In the genomic region with DNA sequence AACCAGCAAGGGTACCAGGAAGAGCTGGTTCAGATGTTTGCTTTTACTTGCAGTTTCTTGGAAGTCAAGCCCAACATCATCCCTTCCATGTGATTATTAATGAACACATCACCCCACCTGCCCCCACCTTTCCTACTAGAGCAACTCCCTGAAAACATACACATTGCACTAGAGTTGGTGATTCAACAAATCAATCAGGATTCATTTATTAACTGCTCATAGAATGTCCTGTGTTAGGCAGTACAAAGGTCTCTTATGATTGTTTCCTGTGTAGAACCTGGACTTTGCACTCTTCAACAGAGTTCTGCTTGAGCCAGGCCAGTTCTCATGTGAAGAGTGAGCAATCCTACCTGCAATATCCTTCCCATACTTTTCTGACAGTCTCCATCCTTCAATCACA, we compare ENCODE assay signal across 37 mouse cellular contexts. TPM values are rescaled to one million over a fixed set of nuclear protein-coding genes. Genes with fewer than 3 reads are reported as not detected.
DNase-seq lines count a peak whose midpoint lies in the region; ATAC-seq and TF ChIP-seq lines count a peak whose summit lies in the region.
"Had no signal": no experiment of that assay in that cellular context is flagged by ENCODE, and none has a peak within 500 bp of the region (broad histone marks: within the 10 kb centered on the region; RNA-seq: fewer than 3 reads in every experiment).

No protein-coding gene starts in this region.

- H3K4me3 ChIP-seq in heart, embryonic 16.5 days (ENCODE audit: low read length), result no peak overlapping the region
- H3K4me3 ChIP-seq in liver, embryonic 16.5 days (ENCODE audit: low read depth, low read length), result no peak overlapping the region
- no peak overlapping the region for H3K4me3 ChIP-seq in liver, embryonic 12.5 days
- H3K4me3 ChIP-seq in stomach, postnatal 0 days (ENCODE audit: low read depth, low read length), result no peak overlapping the region
- H3K4me3 ChIP-seq: embryonic facial prominence, embryonic 13.5 days; forebrain, embryonic 12.5 days; heart, embryonic 13.5 days; hindbrain, embryonic 10.5 days; kidney, embryonic 15.5 days; limb, embryonic 10.5 days; limb, embryonic 15.5 days; midbrain, embryonic 12.5 days; myocyte; neural tube, embryonic 12.5 days had no signal

- H3K27me3 ChIP-seq in heart, embryonic 16.5 days (ENCODE audit: control insufficient read depth, insufficient read depth, low read length), result no peaks in the 10 kb centered on the region
- H3K27me3 ChIP-seq in liver, embryonic 16.5 days (ENCODE audit: control insufficient read depth, insufficient read depth, low read depth, low read length), result no peaks in the 10 kb centered on the region
- no peaks in the 10 kb centered on the region for H3K27me3 ChIP-seq in liver, embryonic 12.5 days (replicated peaks)
- H3K27me3 ChIP-seq in stomach, postnatal 0 days (ENCODE audit: control insufficient read depth, insufficient read depth, low read length), result no peaks in the 10 kb centered on the region
- H3K27me3 ChIP-seq: embryonic facial prominence, embryonic 13.5 days; forebrain, embryonic 12.5 days; heart, embryonic 13.5 days; kidney, embryonic 15.5 days; limb, embryonic 15.5 days; midbrain, embryonic 12.5 days; neural tube, embryonic 12.5 days; Patski had no signal

- no peaks in the 10 kb centered on the region for H3K36me3 ChIP-seq in heart, embryonic 16.5 days (ENCODE audit: control insufficient read depth, insufficient read depth)
- H3K36me3 ChIP-seq in liver, embryonic 16.5 days (ENCODE audit: control insufficient read depth, insufficient read depth), result no peaks in the 10 kb centered on the region
- no peaks in the 10 kb centered on the region for H3K36me3 ChIP-seq in liver, embryonic 12.5 days
- H3K36me3 ChIP-seq in stomach, postnatal 0 days (ENCODE audit: control insufficient read depth, insufficient read depth, low read length), result no peaks in the 10 kb centered on the region
- H3K36me3 ChIP-seq: embryonic facial prominence, embryonic 13.5 days; forebrain, embryonic 12.5 days; heart, embryonic 13.5 days; hindbrain, embryonic 10.5 days; kidney, embryonic 15.5 days; limb, embryonic 10.5 days; limb, embryonic 15.5 days; midbrain, embryonic 12.5 days; neural tube, embryonic 12.5 days had no signal

- H3K9me3 ChIP-seq in heart, embryonic 16.5 days (replicated peaks; ENCODE audit: control insufficient read depth, low read length), result no peaks in the 10 kb centered on the region
- no peaks in the 10 kb centered on the region for H3K9me3 ChIP-seq in liver, embryonic 16.5 days (replicated peaks; ENCODE audit: control insufficient read depth, low read length)
- no peaks in the 10 kb centered on the region for H3K9me3 ChIP-seq in liver, embryonic 12.5 days (replicated peaks)
- no peaks in the 10 kb centered on the region for H3K9me3 ChIP-seq in stomach, postnatal 0 days (ENCODE audit: control insufficient read depth, low read length)
- H3K9me3 ChIP-seq: embryonic facial prominence, embryonic 13.5 days; forebrain, embryonic 12.5 days; heart, embryonic 13.5 days; hindbrain, embryonic 10.5 days; kidney, embryonic 15.5 days; limb, embryonic 10.5 days; limb, embryonic 15.5 days; midbrain, embryonic 12.5 days; neural tube, embryonic 12.5 days had no signal

- no peak for TF ChIP-seq EP300 in stomach, postnatal 0 days (optimal IDR thresholded peaks at IDR 0.05)

- DNase-seq in heart, adult 8-10 months (ENCODE audit: low spot score), result no peak
- DNase-seq in large intestine, adult 2 months (ENCODE audit: low read depth, low spot score), result peak; percentile 44
- peak; percentile 66 for DNase-seq in stomach, postnatal 0 days (ENCODE audit: low spot score)
- DNase-seq in gastrocnemius, postnatal 10 days, result no peak
- DNase-seq in thymus, postnatal 0 days (ENCODE audit: low spot score), result no peak
- DNase-seq: adrenal gland, postnatal 10 days; cerebellum, adult 11 months; cerebellum, adult 9-11 months; embryo, embryonic 11 days; gastrocnemius, postnatal 25 days; heart, adult 18-20 months; heart, postnatal 14 days; kidney, postnatal 36 days; layer of hippocampus, postnatal 36 days; lung, embryonic 14.5 days; thymus, adult 18-20 months; thymus, postnatal 36 days had no signal

- TF ChIP-seq CTCF in stomach, postnatal 0 days (IDR thresholded peaks at IDR 0.05; ENCODE audit: low read depth), result no peak

- ATAC-seq in heart, embryonic 16.5 days (replicated peaks; ENCODE audit: extremely low read depth, insufficient read depth, low FRiP score), result no peak
- peak; percentile 72 for ATAC-seq in liver, embryonic 16.5 days (ENCODE audit: low read depth)
- no peak for ATAC-seq in liver, embryonic 12.5 days
- ATAC-seq in stomach, postnatal 0 days (ENCODE audit: low FRiP score, low TSS enrichment), result peak; percentile 96
- ATAC-seq: hindbrain, embryonic 16.5 days; Patski had no signal

- H3K4me1 ChIP-seq in heart, embryonic 16.5 days (ENCODE audit: control insufficient read depth, insufficient read depth, low read length), result peaks cover 15% of the 10 kb centered on the region; the same call in 1 of the 2 replicates
- H3K4me1 ChIP-seq in liver, embryonic 16.5 days (ENCODE audit: control insufficient read depth, low read depth, low read length), result no peaks in the 10 kb centered on the region
- no peaks in the 10 kb centered on the region for H3K4me1 ChIP-seq in liver, embryonic 12.5 days
- H3K4me1 ChIP-seq in stomach, postnatal 0 days (replicated peaks; ENCODE audit: control insufficient read depth, insufficient read depth), result no peaks in the 10 kb centered on the region
- H3K4me1 ChIP-seq: forebrain, embryonic 12.5 days; hindbrain, embryonic 10.5 days; limb, embryonic 10.5 days; midbrain, embryonic 12.5 days; neural tube, embryonic 12.5 days had no signal

- H3K4me2 ChIP-seq in heart, embryonic 16.5 days (ENCODE audit: low read depth, low read length), result no peak overlapping the region
- no peak overlapping the region for H3K4me2 ChIP-seq in liver, embryonic 16.5 days (ENCODE audit: low read depth, low read length)
- no peak overlapping the region for H3K4me2 ChIP-seq in liver, embryonic 12.5 days
- H3K4me2 ChIP-seq in stomach, postnatal 0 days (replicated peaks; ENCODE audit: low read depth), result no peak overlapping the region
- H3K4me2 ChIP-seq: embryonic facial prominence, embryonic 13.5 days; forebrain, embryonic 12.5 days; heart, embryonic 13.5 days; kidney, embryonic 15.5 days; limb, embryonic 15.5 days; lung, embryonic 14.5 days; midbrain, embryonic 12.5 days; neural tube, embryonic 12.5 days had no signal

- H3K9ac ChIP-seq in heart, embryonic 16.5 days (ENCODE audit: low read length), result no peak overlapping the region
- H3K9ac ChIP-seq in liver, embryonic 16.5 days (ENCODE audit: low read depth, low read length), result no peak overlapping the region
- no peak overlapping the region for H3K9ac ChIP-seq in liver, embryonic 12.5 days
- no peak overlapping the region for H3K9ac ChIP-seq in stomach, postnatal 0 days (ENCODE audit: low read length)
- H3K9ac ChIP-seq: embryonic facial prominence, embryonic 13.5 days; forebrain, embryonic 12.5 days; heart, embryonic 13.5 days; kidney, embryonic 15.5 days; limb, embryonic 15.5 days; lung, embryonic 14.5 days; midbrain, embryonic 12.5 days; neural tube, embryonic 12.5 days had no signal

- H3K27ac ChIP-seq in heart, embryonic 16.5 days (ENCODE audit: low read length), result 0 out of 2 replicates have a peak overlapping the region, but pooled peaks have one; percentile 5
- no peak overlapping the region for H3K27ac ChIP-seq in liver, embryonic 16.5 days (ENCODE audit: low read length)
- no peak overlapping the region for H3K27ac ChIP-seq in liver, embryonic 12.5 days
- H3K27ac ChIP-seq in stomach, postnatal 0 days (replicated peaks), result no peak overlapping the region
- H3K27ac ChIP-seq: embryonic facial prominence, embryonic 13.5 days; forebrain, embryonic 12.5 days; hindbrain, embryonic 10.5 days; limb, embryonic 10.5 days; limb, embryonic 15.5 days; midbrain, embryonic 12.5 days; neural tube, embryonic 12.5 days had no signal

RNA-seq across cellular contexts. Expression of a gene that starts 59.8 kb away (rescaled TPM):
- polyA plus RNA-seq in heart, embryonic 16.5 days (2015; fragmentation: Nextera tagmentation; extraction: Ambion mirVana), result 1.6 and 3.5 TPM in 2 replicates
- 1 to 10 TPM in 3 of 4 experiments, under 1 TPM in 1; 0.95 to 2.5 (median 1.5) TPM for total RNA-seq in heart, adult 8-10 months (2022)
- not detected in 2 replicates for polyA plus RNA-seq in liver, embryonic 16.5 days (2015; fragmentation: Nextera tagmentation; extraction: Ambion mirVana)
- not detected in 2 replicates for polyA plus RNA-seq in liver, embryonic 12.5 days (2016; fragmentation: Nextera tagmentation; extraction: Ambion mirVana)
- polyA plus RNA-seq in large intestine, adult 2 months (2012; rRNA removed), result 0.56 and 0.84 TPM in 2 replicates
- polyA plus RNA-seq in stomach, postnatal 0 days (2015; fragmentation: Nextera tagmentation; extraction: Ambion mirVana), result not detected in 2 replicates
- not detected for total RNA-seq in gastrocnemius, postnatal 10 days (2021)
- 11.3 and 12.9 TPM in 2 replicates for polyA plus RNA-seq in thymus, postnatal 0 days (2015; fragmentation: Nextera tagmentation; extraction: Ambion mirVana)
- total RNA-seq: gastrocnemius, postnatal 25 days; layer of hippocampus, postnatal 36 days; left cerebral cortex, postnatal 10 days; MEL; midbrain, postnatal 0 days had no signal
- polyA plus RNA-seq: embryonic facial prominence, embryonic 13.5 days; forebrain, embryonic 12.5 days; hindbrain, embryonic 10.5 days; hindbrain, embryonic 16.5 days; intestine, embryonic 14.5 days; kidney, embryonic 15.5 days; limb, embryonic 10.5 days; lung, embryonic 14.5 days; midbrain, embryonic 12.5 days; midbrain, postnatal 0 days; myocyte; neural tube, embryonic 12.5 days; Patski; stomach, embryonic 14.5 days had no signal

Comparison
In these comparisons a context has a peak if more than half of its experiments do, and no peak if none do; other contexts are left out.
1. ATAC-seq: peak in liver, embryonic 16.5 days (single experiment) and stomach, postnatal 0 days (single experiment); none in heart, embryonic 16.5 days (single experiment) and liver, embryonic 12.5 days (single experiment).
2. DNase-seq: peak in large intestine, adult 2 months (single experiment) and stomach, postnatal 0 days (single experiment); none in heart, adult 8-10 months (single experiment), gastrocnemius, postnatal 10 days (single experiment) and thymus, postnatal 0 days (single experiment).